Mouse (Mus musculus) midbrain, embryonic 15.5 days (tissue): ENCODE measurements around the gene 2310030G06Rik. TPM values are rescaled to one million over a fixed set of nuclear protein-coding genes. Genes with fewer than 3 reads are reported as not detected.
A peak's percentile ranks its signal among the peaks of the same experiment; 100 is the strongest.

Experiments used
- ATAC-seq: fragments of 200-750 bp; cut with Nextera tagmentation; replicated peaks from 2 replicates; pipeline ENCODE4 v1.8.0; 2017; ENCODE audit warnings: moderate TSS enrichment
- H3K27ac ChIP-seq: fragments of 300-500 bp; sonication (generic); 2 replicates; pipeline ENCODE4 v1.5.1; 2015; ENCODE audit warnings: mild to moderate bottlenecking, inconsistent platforms
- H3K27me3 ChIP-seq: fragments of 300-500 bp; sonication (generic); replicated peaks from 2 replicates; pipeline ENCODE4 v1.6.1; 2015; ENCODE audit warnings: inconsistent platforms
- H3K36me3 ChIP-seq: fragments of 300-500 bp; sonication (generic); replicated peaks from 2 replicates; pipeline ENCODE4 v1.6.1; 2015; ENCODE audit warnings: inconsistent platforms
- H3K4me1 ChIP-seq: fragments of 300-500 bp; sonication (generic); 2 replicates; pipeline ENCODE4 v1.6.1; 2015; ENCODE audit warnings: inconsistent platforms
- H3K4me2 ChIP-seq: fragments of 300-500 bp; sonication (generic); 2 replicates; pipeline ENCODE4 v1.6.1; 2015; ENCODE audit warnings: inconsistent platforms, mild to moderate bottlenecking, moderate library complexity
- H3K4me3 ChIP-seq: fragments of 300-500 bp; sonication (generic); 2 replicates; pipeline ENCODE4 v1.5.1; 2015; ENCODE audit warnings: mild to moderate bottlenecking, inconsistent platforms
- H3K9ac ChIP-seq: fragments of 300-500 bp; sonication (generic); 2 replicates; pipeline ENCODE4 v1.6.1; 2015; ENCODE audit warnings: mild to moderate bottlenecking, inconsistent platforms
- H3K9me3 ChIP-seq: fragments of 300-500 bp; sonication (generic); 2 replicates; pipeline ENCODE4 v1.6.1; 2016; ENCODE audit warnings: inconsistent platforms
- WGBS: fragments of 180-500 bp; shearing (Covaris S2); methylation state at CpG from one replicate; pipeline ENCODE4 v1.1.7; 2015; ENCODE audit warnings: mixed read lengths; 5-methylcytosine and 5-hydroxymethylcytosine counted together
- polyA plus RNA-seq: library from polyadenylated mRNA; unstranded; fragments of >200 nt; fragmentation: Nextera tagmentation; extraction: Ambion mirVana; gene quantifications from 2 replicates; pipeline ENCODE4 v1.2.1, GENCODE M21; 2015

Gene 2310030G06Rik
- polyA plus RNA-seq, 1 experiment from 2014 or later = 2.3 TPM

DNA sequence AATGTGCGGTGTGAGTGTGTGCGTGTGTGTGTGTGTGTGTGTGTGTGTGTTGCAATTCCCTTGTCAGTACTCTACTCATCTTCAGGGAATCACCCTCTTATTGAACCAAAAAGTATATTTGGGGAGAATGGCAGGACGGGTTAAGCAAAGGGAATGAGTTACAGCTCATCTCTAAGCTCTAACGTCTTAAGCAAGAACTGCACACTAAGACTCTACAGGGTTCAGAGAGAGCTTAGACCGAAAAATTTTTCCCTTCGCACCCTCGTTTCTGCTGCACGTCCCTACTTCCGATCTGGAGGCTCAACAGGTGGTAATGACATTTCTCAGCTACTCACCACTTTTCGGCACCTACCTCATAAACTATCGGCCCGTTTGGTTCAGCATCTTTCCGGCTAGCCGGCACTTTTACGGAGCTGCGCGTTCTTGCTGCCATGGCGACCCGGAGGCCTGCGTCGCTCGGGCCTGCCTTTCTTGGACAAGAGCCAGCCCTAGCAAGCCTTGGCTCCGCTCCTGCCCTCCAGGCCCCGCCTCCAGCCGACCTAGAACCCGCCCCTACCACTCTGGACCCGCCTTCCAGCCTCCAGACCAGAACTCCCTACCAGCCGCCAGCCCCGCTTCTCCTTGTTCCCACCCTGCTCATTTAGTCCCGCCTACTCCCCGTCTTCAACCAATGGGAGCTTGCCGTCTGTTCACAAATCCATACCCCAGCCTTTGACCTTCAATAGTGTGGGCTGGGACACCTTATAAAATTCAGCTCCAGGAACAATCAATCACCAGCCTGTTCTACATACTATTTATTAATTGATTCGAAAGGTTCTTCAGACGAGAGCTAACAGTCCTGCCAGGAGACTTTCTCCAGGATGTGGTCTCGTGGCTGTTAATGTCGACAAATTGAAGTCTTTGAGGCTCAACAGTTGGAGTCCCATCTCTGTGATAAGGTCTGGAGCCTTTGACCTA, 7.1 kb downstream of the 2310030G06Rik start, which contains the start of gene Dixdc1:
TSS of gene Dixdc1 (minus strand) at position 604 of the 957 bp plus-strand sequence.
- Histone ChIP-seq H3K9me3 (no peaks in the 10 kb centered on the region), H3K4me3 (peak within 1 kb of the TSS; percentile 38), H3K4me2 (peak within 1 kb of the TSS; percentile 65), H3K27ac (no peak within 1 kb of the TSS), H3K4me1 (peaks cover 14% of the 10 kb centered on the region), H3K36me3 (no peaks in the 10 kb centered on the region), H3K9ac (no peak within 1 kb of the TSS), H3K27me3 (no peaks in the 10 kb centered on the region; the same call in 1 of the 2 replicates)
- 12% methylated on average over 36 of the region's 36 CpGs for WGBS
- ATAC-seq = peak; percentile 96

DNA sequence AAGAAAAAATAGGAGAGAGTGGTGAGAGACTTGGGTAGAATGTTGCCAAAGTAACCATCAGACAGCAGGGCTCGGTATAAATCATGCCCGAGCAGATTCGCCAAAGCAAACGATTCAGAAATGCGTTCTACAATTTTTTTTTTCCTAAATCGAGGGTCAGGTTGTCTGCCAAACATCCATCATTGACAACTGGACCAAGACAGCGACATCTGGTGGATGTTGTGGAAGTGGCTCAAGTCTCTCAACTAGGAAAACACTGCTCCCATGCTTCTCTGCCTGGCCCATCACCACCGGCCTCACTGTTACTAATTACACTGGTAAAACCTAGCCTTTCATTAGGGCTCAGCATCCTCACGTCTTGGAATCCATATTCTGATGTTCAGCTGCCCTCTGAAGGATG, 11.3 kb downstream of the 2310030G06Rik start:
- WGBS = 2% methylated on average over 9 of the region's 9 CpGs
- ATAC-seq = no peak
- H3K36me3 ChIP-seq = no peaks in the 10 kb centered on the region
- H3K9ac ChIP-seq = 0 out of 2 replicates have a peak overlapping the region, but pooled peaks have one; percentile 4
- no peaks in the 10 kb centered on the region for H3K9me3 ChIP-seq
- peaks cover 14% of the 10 kb centered on the region for H3K4me1 ChIP-seq
- H3K4me3 ChIP-seq = 0 out of 2 replicates have a peak overlapping the region, but pooled peaks have one; percentile 19
- H3K27me3 ChIP-seq = no peaks in the 10 kb centered on the region
- no peak overlapping the region for H3K27ac ChIP-seq
- peak overlapping the region; percentile 39 for H3K4me2 ChIP-seq

DNA sequence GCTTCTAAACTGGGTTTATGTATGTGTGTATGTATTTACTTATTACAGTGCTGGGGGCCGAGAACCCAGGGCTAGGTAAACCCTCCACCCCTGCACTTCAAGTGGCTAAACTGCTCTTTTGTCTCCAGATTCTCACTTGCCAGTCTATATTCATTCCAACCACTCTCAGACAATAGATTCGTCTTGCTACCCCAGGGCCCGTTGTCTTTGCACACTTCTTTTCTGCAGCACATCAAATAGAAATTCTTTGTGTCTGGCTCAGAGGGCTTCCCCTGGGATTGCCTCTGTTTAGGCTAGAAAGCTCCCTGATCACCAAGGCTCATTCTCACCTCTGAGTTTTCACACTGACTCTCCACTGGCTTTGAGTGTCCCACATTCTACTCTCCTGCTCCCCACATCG, 13.8 kb downstream of the 2310030G06Rik start:
- Histone ChIP-seq H3K4me1 (peaks cover 5% of the 10 kb centered on the region; the same call in 1 of the 2 replicates), H3K27me3 (no peaks in the 10 kb centered on the region), H3K9ac (no peak overlapping the region), H3K9me3 (no peaks in the 10 kb centered on the region), H3K36me3 (no peaks in the 10 kb centered on the region), H3K27ac (no peak overlapping the region), H3K4me2 (no peak overlapping the region), H3K4me3 (no peak overlapping the region)
- ATAC-seq = no peak
- WGBS = 7% methylated on average over 4 of the region's 4 CpGs

DNA sequence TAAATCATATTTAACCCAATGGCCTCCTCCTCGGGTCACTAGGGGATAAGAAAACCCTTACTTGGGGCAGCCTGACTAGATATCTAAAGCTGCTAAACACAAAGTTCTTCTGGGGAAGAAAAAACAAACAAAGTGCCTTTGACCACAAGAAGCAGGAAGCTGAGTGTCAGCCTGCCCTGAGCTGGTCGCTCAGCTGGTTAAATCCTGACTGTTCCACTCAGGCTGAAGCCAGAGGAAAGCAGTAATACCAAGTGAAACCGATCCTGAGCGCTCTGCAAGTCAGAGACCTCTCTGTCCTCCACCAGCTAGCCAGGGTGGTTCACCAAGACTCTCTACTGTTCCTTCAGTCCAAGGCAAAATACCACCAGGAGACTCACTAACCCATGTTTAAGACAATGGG, 16.7 kb downstream of the 2310030G06Rik start:
- Histone ChIP-seq H3K9me3 (no peaks in the 10 kb centered on the region), H3K9ac (no peak overlapping the region), H3K27me3 (no peaks in the 10 kb centered on the region), H3K27ac (0 out of 2 replicates have a peak overlapping the region, but pooled peaks have one; percentile 87), H3K4me2 (no peak overlapping the region), H3K36me3 (no peaks in the 10 kb centered on the region), H3K4me1 (peaks cover 30% of the 10 kb centered on the region), H3K4me3 (no peak overlapping the region)
- WGBS = 70% methylated on average over 4 of the region's 4 CpGs
- ATAC-seq = no peak

DNA sequence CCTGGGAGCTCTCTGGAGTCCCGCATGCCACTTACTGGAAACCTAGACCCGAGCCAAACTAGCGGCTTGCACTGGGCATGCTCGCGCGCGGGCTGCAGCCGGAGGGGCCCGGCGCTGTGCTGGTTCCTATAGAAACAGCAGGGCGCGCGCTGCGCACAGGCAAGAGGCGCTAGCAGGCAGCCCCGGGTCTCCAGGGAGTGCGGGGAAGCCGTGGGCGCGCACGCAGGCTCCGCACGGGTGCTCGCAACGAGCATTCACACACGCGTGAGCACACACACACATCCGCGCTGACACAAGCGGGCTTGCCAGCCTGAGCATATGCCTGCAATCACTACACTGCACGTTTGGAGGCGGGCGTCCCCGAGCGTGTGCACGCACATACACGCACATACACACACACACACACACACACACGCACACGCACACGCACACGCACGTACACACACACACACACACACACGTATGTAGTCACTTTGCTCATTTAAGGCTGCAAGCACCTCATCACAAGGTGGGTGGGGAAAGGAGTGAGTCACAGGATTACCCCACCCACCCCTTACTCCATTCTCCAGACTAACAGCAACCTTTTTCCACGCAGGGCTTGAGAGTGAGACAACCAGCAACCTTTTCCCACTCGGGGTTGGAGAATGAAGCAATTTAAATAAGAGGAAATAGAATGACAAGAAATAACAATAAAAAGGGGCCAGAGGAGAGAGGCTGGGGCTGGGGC, 18.2 kb downstream of the 2310030G06Rik start:
- H3K27ac ChIP-seq = peak overlapping the region; percentile 87
- peak overlapping the region; percentile 72 for H3K9ac ChIP-seq
- peak; percentile 97 for ATAC-seq
- H3K4me1 ChIP-seq = peaks cover 43% of the 10 kb centered on the region
- H3K4me3 ChIP-seq = peak overlapping the region; percentile 72
- no peaks in the 10 kb centered on the region for H3K27me3 ChIP-seq
- WGBS = under 1% methylated on average over 45 of the region's 45 CpGs
- H3K9me3 ChIP-seq = no peaks in the 10 kb centered on the region
- no peaks in the 10 kb centered on the region for H3K36me3 ChIP-seq
- H3K4me2 ChIP-seq = peak overlapping the region; percentile 85

DNA sequence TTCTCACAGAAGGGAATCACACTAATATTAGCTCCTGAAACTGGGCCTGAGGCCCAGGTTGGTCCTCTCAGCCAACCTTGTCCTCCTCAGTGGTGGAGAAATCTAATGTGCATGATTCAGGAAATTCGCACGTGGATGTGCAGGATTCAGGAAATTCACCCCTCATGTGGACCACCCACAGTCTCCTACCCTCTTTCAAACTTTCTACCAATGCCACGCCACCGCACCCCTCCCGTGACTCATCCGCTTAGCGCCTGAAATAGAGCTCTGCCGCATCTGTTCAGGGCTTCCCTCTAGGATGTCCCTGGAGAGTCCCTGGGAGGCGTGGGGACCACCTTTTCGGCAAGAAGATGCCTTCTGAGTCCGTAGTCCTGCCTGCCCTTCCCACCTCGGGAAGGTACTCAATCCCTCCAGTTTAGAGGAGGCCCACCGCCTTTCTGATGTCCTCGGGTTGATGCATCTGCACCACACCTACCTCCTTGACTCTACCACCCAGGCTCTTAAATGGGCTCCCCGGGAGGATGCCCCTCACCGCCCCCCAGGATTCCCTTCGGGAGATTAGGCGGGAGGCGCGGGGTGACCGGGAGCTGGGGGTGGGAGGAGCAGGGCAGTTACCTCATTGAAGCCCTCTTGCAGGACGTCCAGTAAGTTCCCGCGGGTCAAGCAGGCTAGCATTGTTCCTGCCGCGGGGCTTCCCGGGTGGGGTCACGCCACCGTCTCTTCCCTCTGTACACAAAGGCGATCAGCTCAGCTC, 19.0 kb downstream of the 2310030G06Rik start:
- ATAC-seq = peak; percentile 40
- Histone ChIP-seq H3K36me3 (no peaks in the 10 kb centered on the region), H3K4me3 (peak overlapping the region; percentile 72), H3K27me3 (no peaks in the 10 kb centered on the region), H3K9me3 (no peaks in the 10 kb centered on the region), H3K4me2 (peak overlapping the region; percentile 85), H3K9ac (peak overlapping the region; percentile 72), H3K4me1 (peaks cover 49% of the 10 kb centered on the region), H3K27ac (peak overlapping the region; percentile 87)
- under 1% methylated on average over 30 of the region's 30 CpGs for WGBS

DNA sequence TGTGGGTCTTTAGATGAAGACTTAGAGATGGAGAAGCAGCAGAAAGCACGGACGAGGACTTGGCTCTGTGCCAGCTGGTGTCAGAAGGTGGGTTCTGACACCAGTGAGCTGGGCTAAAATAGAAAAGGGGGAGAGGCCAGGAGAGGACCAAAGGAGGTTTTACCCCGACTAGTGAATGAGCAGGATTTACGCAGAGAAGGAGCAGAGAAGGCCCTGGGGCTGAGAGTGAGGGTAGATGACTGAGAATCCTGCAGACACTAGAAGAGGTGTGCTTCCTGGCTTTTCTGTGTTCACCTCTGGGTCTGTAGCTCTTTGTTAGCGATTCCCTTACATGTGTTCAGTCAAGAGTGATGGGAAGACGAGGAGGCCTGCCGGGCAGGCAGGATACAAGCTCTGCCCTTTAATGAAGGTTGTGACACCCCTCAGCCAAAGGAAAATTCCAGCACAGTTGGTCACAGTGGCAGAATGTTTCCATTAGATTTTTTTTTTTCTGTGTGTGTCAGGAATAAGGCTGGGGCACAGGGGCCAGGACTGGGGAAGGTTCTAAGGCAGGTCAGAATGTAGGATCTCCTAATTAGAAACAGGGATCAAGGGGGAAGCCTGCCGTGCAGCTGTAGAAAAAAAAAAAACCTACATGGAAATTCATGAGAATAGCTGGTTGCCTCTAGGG, 20.3 kb downstream of the 2310030G06Rik start:
- Histone ChIP-seq H3K27me3 (no peaks in the 10 kb centered on the region), H3K9me3 (no peaks in the 10 kb centered on the region), H3K4me2 (peak overlapping the region; percentile 85), H3K9ac (peak overlapping the region; percentile 72), H3K4me3 (peak overlapping the region; percentile 72), H3K27ac (peak overlapping the region; percentile 87), H3K36me3 (no peaks in the 10 kb centered on the region), H3K4me1 (peaks cover 54% of the 10 kb centered on the region)
- 17% methylated on average over 8 of the region's 8 CpGs for WGBS
- ATAC-seq = no peak

DNA sequence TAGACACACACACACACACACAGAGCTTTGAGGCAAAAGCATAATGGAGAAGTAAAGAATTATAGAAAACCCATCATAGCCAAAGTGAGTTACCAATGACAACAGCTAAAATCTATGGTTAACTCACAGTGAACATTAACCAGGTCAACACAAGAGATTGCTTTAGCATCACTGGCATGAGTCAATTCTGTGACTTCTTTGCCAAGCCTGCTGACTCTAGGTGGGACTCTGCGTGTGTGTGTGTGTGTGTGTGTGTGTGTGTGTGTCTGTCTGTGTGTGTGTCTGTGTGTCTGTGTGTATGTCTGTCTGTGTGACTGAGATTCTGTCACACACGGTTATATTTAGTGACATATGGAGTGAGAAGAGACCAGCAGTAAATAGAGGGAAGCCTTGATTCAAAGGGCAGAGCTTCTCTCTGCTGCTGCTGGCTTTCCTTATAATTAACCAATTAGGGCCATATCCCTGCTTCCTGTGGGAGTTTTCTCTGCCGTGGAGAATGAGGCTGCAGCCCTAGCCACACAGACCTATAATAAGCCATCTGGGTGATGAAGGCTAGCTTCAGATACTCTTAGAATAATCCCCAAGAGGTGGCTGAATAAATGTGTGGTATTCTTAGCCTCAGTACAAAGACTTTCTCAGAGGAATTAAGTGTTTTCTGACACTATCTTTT, 21.5 kb downstream of the 2310030G06Rik start:
- H3K9me3 ChIP-seq = no peaks in the 10 kb centered on the region
- no peaks in the 10 kb centered on the region for H3K27me3 ChIP-seq
- H3K4me2 ChIP-seq = peak overlapping the region; percentile 85
- ATAC-seq = no peak
- H3K9ac ChIP-seq = 0 out of 2 replicates have a peak overlapping the region, but pooled peaks have one; percentile 18
- H3K36me3 ChIP-seq = no peaks in the 10 kb centered on the region
- peak overlapping the region; percentile 87 for H3K27ac ChIP-seq
- WGBS = 30% methylated on average over 3 of the region's 3 CpGs
- no peak overlapping the region for H3K4me3 ChIP-seq
- H3K4me1 ChIP-seq = peaks cover 54% of the 10 kb centered on the region

DNA sequence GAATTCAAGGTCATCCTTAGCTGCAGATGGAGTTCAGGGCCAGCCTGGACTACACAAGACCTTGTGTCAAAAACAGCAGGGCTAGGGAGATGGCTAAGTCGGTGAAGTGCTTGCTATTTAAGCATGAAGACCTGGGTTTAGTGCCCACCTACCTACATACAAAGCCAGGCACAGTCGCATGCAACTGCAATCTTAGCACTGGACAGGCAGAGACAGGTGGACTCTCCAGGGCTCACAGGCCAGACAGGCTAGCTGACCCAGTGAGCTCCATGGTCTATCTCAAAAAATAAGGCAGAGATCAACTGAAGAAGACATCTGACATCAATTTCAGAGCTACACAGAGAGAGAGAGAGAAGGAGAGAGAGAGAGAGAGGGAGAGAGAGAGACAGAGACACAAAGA, 22.2 kb downstream of the 2310030G06Rik start:
- peaks cover 54% of the 10 kb centered on the region for H3K4me1 ChIP-seq
- H3K9ac ChIP-seq = 0 out of 2 replicates have a peak overlapping the region, but pooled peaks have one; percentile 7
- no peak for ATAC-seq
- H3K27me3 ChIP-seq = no peaks in the 10 kb centered on the region
- no peak overlapping the region for H3K4me3 ChIP-seq
- peak overlapping the region; percentile 87; the same call in 1 of the 2 replicates for H3K27ac ChIP-seq
- WGBS = 70% methylated on average over 2 of the region's 2 CpGs
- no peaks in the 10 kb centered on the region for H3K9me3 ChIP-seq
- peak overlapping the region; percentile 85; the same call in 1 of the 2 replicates for H3K4me2 ChIP-seq
- H3K36me3 ChIP-seq = no peaks in the 10 kb centered on the region

DNA sequence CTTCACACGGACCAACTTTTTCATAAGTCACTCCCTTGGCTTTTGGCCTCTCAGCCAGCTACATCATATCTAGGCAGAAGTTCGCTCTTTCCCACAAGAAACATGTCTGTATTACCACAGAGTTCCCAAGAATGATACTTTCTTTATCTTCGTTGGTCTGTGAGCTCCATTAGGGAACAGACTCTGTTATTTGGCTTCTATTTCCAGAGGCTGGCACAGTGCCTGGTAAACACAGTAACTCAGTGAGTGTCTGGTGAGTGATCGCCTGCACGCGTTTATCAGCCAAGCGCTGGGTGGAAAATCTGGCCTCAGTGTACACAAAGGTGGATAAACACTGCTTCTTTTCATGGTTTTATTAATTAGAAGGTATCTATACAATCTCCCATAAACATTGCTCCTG, 22.9 kb downstream of the 2310030G06Rik start:
- Histone ChIP-seq H3K4me1 (peaks cover 54% of the 10 kb centered on the region), H3K36me3 (no peaks in the 10 kb centered on the region), H3K4me2 (peak overlapping the region; percentile 25), H3K9ac (no peak overlapping the region), H3K27me3 (no peaks in the 10 kb centered on the region), H3K9me3 (no peaks in the 10 kb centered on the region), H3K4me3 (no peak overlapping the region), H3K27ac (peak overlapping the region; percentile 55; the same call in 1 of the 2 replicates)
- ATAC-seq = no peak
- WGBS = 52% methylated on average over 7 of the region's 7 CpGs

DNA sequence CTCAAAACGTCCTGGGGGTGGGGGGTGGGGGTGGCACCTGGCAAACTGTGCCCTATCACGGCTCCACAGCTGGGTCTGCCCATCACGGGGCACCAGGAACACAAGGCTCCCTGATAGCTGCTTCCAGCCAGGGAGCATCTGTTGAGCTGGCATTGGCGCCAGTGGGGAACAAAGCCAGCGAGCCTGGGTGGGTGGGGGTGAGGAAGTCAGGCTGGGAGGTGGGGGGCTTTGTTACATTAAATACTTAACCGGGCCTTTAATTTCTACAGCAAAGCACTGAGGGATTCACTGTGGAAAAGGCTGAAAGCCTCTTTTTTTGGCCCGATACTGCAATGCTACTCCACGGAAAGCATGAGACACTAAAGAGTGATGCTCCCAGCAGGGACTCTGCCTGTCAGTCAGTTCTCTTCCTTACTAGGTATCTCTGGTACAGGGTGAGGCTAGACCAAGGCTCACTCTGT, 23.9 kb downstream of the 2310030G06Rik start:
- Histone ChIP-seq H3K9me3 (no peaks in the 10 kb centered on the region), H3K9ac (no peak overlapping the region), H3K4me2 (no peak overlapping the region), H3K4me1 (peaks cover 52% of the 10 kb centered on the region), H3K4me3 (no peak overlapping the region), H3K27me3 (no peaks in the 10 kb centered on the region), H3K27ac (no peak overlapping the region), H3K36me3 (no peaks in the 10 kb centered on the region)
- 31% methylated on average over 8 of the region's 8 CpGs for WGBS
- no peak for ATAC-seq
